Mouse (Mus musculus) MEL (cell line): Measurements from ENCODE around the gene Gale. TPM values are rescaled to one million over a fixed set of nuclear protein-coding genes. Genes with fewer than 3 reads are reported as not detected.

Source experiments
- DNase-seq: peaks from one replicate; pipeline ENCODE4 v3.0.0; 2011; ENCODE audit warnings: low read depth, low spot score
- H3K27ac ChIP-seq: 2 replicates; pipeline ENCODE4 v1.5.1; 2012; ENCODE audit warnings: low read depth, mild to moderate bottlenecking, control low read depth, low read length, moderate library complexity; ENCODE audit not compliant: control insufficient read depth
- H3K27me3 ChIP-seq, 2 experiments: fragments of 150-350 bp in 1 of 2; sonication (generic) in 1 of 2; 2 replicates each; pipeline ENCODE4 v1.6.1; 2012; ENCODE audit warnings: low read length in 2 of 2, mild to moderate bottlenecking in 2 of 2, improper control_type of control experiment in 1 of 2, moderate library complexity in 1 of 2; ENCODE audit not compliant: insufficient read depth in 2 of 2, control insufficient read depth in 1 of 2
- H3K36me3 ChIP-seq, 2 experiments: 2 replicates each; pipeline ENCODE4 v1.6.1; 2012 to 2014; ENCODE audit warnings: low read length in 2 of 2, improper control_type of control experiment in 1 of 2, inconsistent platforms in 1 of 2, mild to moderate bottlenecking in 1 of 2; ENCODE audit not compliant: insufficient read depth in 2 of 2, control insufficient read depth in 1 of 2
- H3K4me1 ChIP-seq, 2 experiments: fragments of 150-350 bp in 1 of 2; sonication (generic) in 1 of 2; 2 replicates each; pipeline ENCODE4 v1.6.1; 2012; ENCODE audit warnings: low read length in 2 of 2, improper control_type of control experiment in 1 of 2, mild to moderate bottlenecking in 1 of 2; ENCODE audit not compliant: insufficient read depth in 2 of 2, control insufficient read depth in 1 of 2
- H3K4me3 ChIP-seq, 2 experiments: fragments of 150-350 bp in 1 of 2; sonication (generic) in 1 of 2; 2 replicates each; pipeline ENCODE4 v1.5.1; 2012; ENCODE audit warnings: low read depth in 2 of 2, low read length in 2 of 2, mild to moderate bottlenecking in 2 of 2, moderate library complexity in 2 of 2, control low read depth in 1 of 2, improper control_type of control experiment in 1 of 2; ENCODE audit not compliant: control insufficient read depth in 1 of 2, insufficient read depth in 1 of 2
- H3K79me2 ChIP-seq: 2 replicates; pipeline ENCODE4 v1.6.1; 2012; ENCODE audit warnings: mild to moderate bottlenecking, low read length, moderate library complexity; ENCODE audit not compliant: control insufficient read depth, poor library complexity, insufficient read depth
- H3K9ac ChIP-seq: 2 replicates; pipeline ENCODE4 v1.6.1; 2012; ENCODE audit warnings: low read depth, mild to moderate bottlenecking, control low read depth, low read length, moderate library complexity; ENCODE audit not compliant: control insufficient read depth, poor library complexity, severe bottlenecking
- H3K9me3 ChIP-seq: fragments of 150-350 bp; sonication (generic); replicated peaks from 2 replicates; pipeline ENCODE4 v1.6.1; 2012; ENCODE audit warnings: mild to moderate bottlenecking, low read length, improper control_type of control experiment, moderate library complexity; ENCODE audit not compliant: insufficient read depth
- BHLHE40 ChIP-seq: IDR thresholded peaks from 2 replicates; pipeline ENCODE4 v1.6.1; 2012; ENCODE audit warnings: low read depth, mild to moderate bottlenecking, inconsistent platforms, low read length, improper control_type of control experiment, borderline replicate concordance
- CHD1 ChIP-seq: IDR thresholded peaks from 2 replicates; pipeline ENCODE4 v1.6.1; 2012; ENCODE audit warnings: low read depth, mild to moderate bottlenecking, inconsistent platforms, low read length, improper control_type of control experiment
- CTCF ChIP-seq, 3 experiments: IDR thresholded peaks in 2 of 3; conservative IDR thresholded peaks in 1 of 3; 2 replicates each; pipeline ENCODE4 v1.5.1; 2011 to 2012; ENCODE audit warnings: low read length in 3 of 3, low read depth in 2 of 3, mild to moderate bottlenecking in 2 of 3, improper control_type of control experiment in 1 of 3, inconsistent platforms in 1 of 3, mixed read lengths in 1 of 3, moderate library complexity in 1 of 3; ENCODE audit not compliant: control insufficient read depth in 1 of 3, insufficient read depth in 1 of 3, poor library complexity in 1 of 3, severe bottlenecking in 1 of 3
- EP300 ChIP-seq, 2 experiments: IDR thresholded peaks; 2 replicates each; pipeline ENCODE4 v1.6.1; 2011; ENCODE audit warnings: improper control_type of control experiment in 2 of 2, low read length in 2 of 2, low read depth in 1 of 2, mild to moderate bottlenecking in 1 of 2
- ETS1 ChIP-seq: IDR thresholded peaks from 2 replicates; pipeline ENCODE4 v1.6.1; 2012; ENCODE audit warnings: low read depth, mild to moderate bottlenecking, inconsistent platforms, low read length, improper control_type of control experiment, moderate library complexity
- GABPA ChIP-seq: IDR thresholded peaks from 2 replicates; pipeline ENCODE4 v1.6.1; 2012; ENCODE audit warnings: low read depth, mild to moderate bottlenecking, inconsistent platforms, low read length, improper control_type of control experiment, moderate library complexity
- HCFC1 ChIP-seq: IDR thresholded peaks from 2 replicates; pipeline ENCODE4 v1.6.1; 2012; ENCODE audit warnings: low read depth, mild to moderate bottlenecking, inconsistent platforms, low read length, improper control_type of control experiment, moderate library complexity
- JUND ChIP-seq: IDR thresholded peaks from 2 replicates; pipeline ENCODE4 v1.6.1; 2011; ENCODE audit warnings: low read depth, mild to moderate bottlenecking, improper control_type of control experiment, low read length
- MAX ChIP-seq: IDR thresholded peaks from 2 replicates; pipeline ENCODE4 v1.6.1; 2011; ENCODE audit warnings: low read length, improper control_type of control experiment
- MAZ ChIP-seq: IDR thresholded peaks from 2 replicates; pipeline ENCODE4 v1.6.1; 2012; ENCODE audit warnings: low read depth, mild to moderate bottlenecking, inconsistent platforms, low read length, improper control_type of control experiment
- MEF2A ChIP-seq: IDR thresholded peaks from 2 replicates; pipeline ENCODE4 v1.6.1; 2014; ENCODE audit warnings: low read depth, mild to moderate bottlenecking, inconsistent platforms, low read length, improper control_type of control experiment; ENCODE audit not compliant: poor library complexity, insufficient replicate concordance, severe bottlenecking; ENCODE audit errors: extremely low read depth
- MXI1 ChIP-seq: IDR thresholded peaks from 2 replicates; pipeline ENCODE4 v1.6.1; 2011; ENCODE audit warnings: mild to moderate bottlenecking, low read depth, low read length, improper control_type of control experiment
- MYB ChIP-seq: IDR thresholded peaks from 2 replicates; pipeline ENCODE4 v1.6.1; 2011; ENCODE audit warnings: mild to moderate bottlenecking, low read depth, low read length, improper control_type of control experiment
- NELFE ChIP-seq: IDR thresholded peaks from 2 replicates; pipeline ENCODE4 v1.6.1; 2011; ENCODE audit warnings: low read depth, low read length, improper control_type of control experiment
- NRF1 ChIP-seq: IDR thresholded peaks from 2 replicates; pipeline ENCODE4 v1.6.1; 2014; ENCODE audit warnings: low read depth, mild to moderate bottlenecking, inconsistent platforms, low read length, improper control_type of control experiment, moderate library complexity; ENCODE audit not compliant: poor library complexity, insufficient read depth, severe bottlenecking
- POLR2A ChIP-seq, 2 experiments: IDR thresholded peaks; 2 replicates each; pipeline ENCODE4 v1.6.1; 2011 to 2012; ENCODE audit warnings: low read length in 2 of 2, mild to moderate bottlenecking in 2 of 2, control low read depth in 1 of 2, improper control_type of control experiment in 1 of 2, low read depth in 1 of 2, moderate library complexity in 1 of 2; ENCODE audit not compliant: control insufficient read depth in 1 of 2, insufficient read depth in 1 of 2, poor library complexity in 1 of 2
- POLR2AphosphoS2 ChIP-seq: IDR thresholded peaks from 2 replicates; pipeline ENCODE4 v1.6.1; 2011; ENCODE audit warnings: low read length, improper control_type of control experiment
- POLR2AphosphoS5 ChIP-seq: IDR thresholded peaks from 2 replicates; pipeline ENCODE4 v1.6.1; 2012; ENCODE audit warnings: low read depth, borderline replicate concordance, mild to moderate bottlenecking, inconsistent platforms, low read length, moderate library complexity, mixed read lengths
- RAD21 ChIP-seq: IDR thresholded peaks from 2 replicates; pipeline ENCODE4 v1.6.1; 2011; ENCODE audit warnings: mild to moderate bottlenecking, low read depth, low read length, improper control_type of control experiment
- RCOR1 ChIP-seq: IDR thresholded peaks from 2 replicates; pipeline ENCODE4 v1.6.1; 2012; ENCODE audit warnings: low read depth, mild to moderate bottlenecking, inconsistent platforms, low read length, improper control_type of control experiment
- SIN3A ChIP-seq: IDR thresholded peaks from 2 replicates; pipeline ENCODE4 v1.6.1; 2012; ENCODE audit warnings: low read length, improper control_type of control experiment, inconsistent platforms
- SMC3 ChIP-seq: IDR thresholded peaks from 2 replicates; pipeline ENCODE4 v1.6.1; 2011; ENCODE audit warnings: low read depth, low read length, improper control_type of control experiment
- TAL1 ChIP-seq: IDR thresholded peaks from 2 replicates; pipeline ENCODE4 v1.6.1; 2012; ENCODE audit warnings: mild to moderate bottlenecking, inconsistent platforms, low read length, moderate library complexity, mixed read lengths
- TBP ChIP-seq: IDR thresholded peaks from 2 replicates; pipeline ENCODE4 v1.8.0; 2011; ENCODE audit warnings: low read depth, low read length, improper control_type of control experiment
- TCF12 ChIP-seq: IDR thresholded peaks from 2 replicates; pipeline ENCODE4 v1.6.1; 2014; ENCODE audit warnings: low read depth, mild to moderate bottlenecking, inconsistent platforms, low read length, improper control_type of control experiment, moderate library complexity
- UBTF ChIP-seq: IDR thresholded peaks from 2 replicates; pipeline ENCODE4 v1.6.1; 2012; ENCODE audit warnings: low read depth, mild to moderate bottlenecking, inconsistent platforms, low read length, improper control_type of control experiment, moderate library complexity, borderline replicate concordance; ENCODE audit not compliant: insufficient read depth
- USF1 ChIP-seq: IDR thresholded peaks from 2 replicates; pipeline ENCODE4 v1.6.1; 2014; ENCODE audit warnings: low read depth, mild to moderate bottlenecking, inconsistent platforms, low read length, improper control_type of control experiment, moderate library complexity
- USF2 ChIP-seq, 2 experiments: IDR thresholded peaks; 2 replicates each; pipeline ENCODE4 v1.6.1; 2011 to 2012; ENCODE audit warnings: improper control_type of control experiment in 2 of 2, low read length in 2 of 2, borderline replicate concordance in 1 of 2, inconsistent platforms in 1 of 2, low read depth in 1 of 2, mild to moderate bottlenecking in 1 of 2; ENCODE audit not compliant: insufficient read depth in 1 of 2
- ZC3H11A ChIP-seq: IDR thresholded peaks from 2 replicates; pipeline ENCODE4 v1.6.1; 2012; ENCODE audit warnings: low read depth, mild to moderate bottlenecking, inconsistent platforms, low read length, improper control_type of control experiment
- ZMIZ1 ChIP-seq: IDR thresholded peaks from 2 replicates; pipeline ENCODE4 v1.6.1; 2012; ENCODE audit warnings: low read depth, mild to moderate bottlenecking, inconsistent platforms, low read length, improper control_type of control experiment, moderate library complexity
- ZNF384 ChIP-seq: IDR thresholded peaks from 2 replicates; pipeline ENCODE4 v1.6.1; 2012; ENCODE audit warnings: low read depth, mild to moderate bottlenecking, inconsistent platforms, low read length, improper control_type of control experiment
- polyA plus RNA-seq, 2 experiments: library from polyadenylated mRNA; stranded (reverse) in 1 of 2; unstranded in 1 of 2; fragments of >175 nt in 1 of 2; fragments of >200 nt in 1 of 2; gene quantifications; 2 replicates each; pipeline versions ENCODE4 v1.2.1 to v1.2.4; 2012; ENCODE audit warnings: low replicate concordance in 2 of 2, low read depth in 1 of 2; ENCODE audit not compliant: insufficient read length in 2 of 2, insufficient read depth in 1 of 2, missing spikeins in 1 of 2
- total RNA-seq: library from RNA; depleted of rRNA; stranded (reverse); fragments of 300-350 nt; gene quantifications from 2 replicates; pipeline ENCODE4 v1.2.3, GENCODE M21; 2012

Gene Gale
- total and polyA plus RNA-seq, 3 experiments = 24.5 to 31.2 TPM; not detected in 1

DNA sequence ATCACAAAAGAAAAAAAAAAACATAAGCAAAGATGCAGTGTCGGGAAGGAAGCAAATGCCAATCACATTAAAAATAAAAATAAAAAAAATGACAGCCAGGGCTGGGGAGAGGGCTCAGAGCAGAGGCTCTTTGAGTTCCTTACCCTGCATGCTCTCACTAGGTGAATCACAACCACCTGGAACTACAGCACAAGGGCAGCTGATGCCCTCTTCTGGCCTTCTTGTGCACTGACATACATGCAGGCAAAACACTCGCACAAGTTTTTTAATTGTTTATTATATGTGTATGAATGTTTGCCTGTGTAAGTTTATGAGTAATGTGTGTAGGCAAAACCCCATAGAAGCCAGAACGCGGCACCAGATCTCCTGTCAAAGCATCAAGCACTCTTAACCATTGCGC, 31.7 kb upstream of the Gale start (continued):
- TF ChIP-seq ZC3H11A (peak; percentile 82), MXI1 (no peak), RAD21 (peak; percentile 81), HCFC1 (0 out of 2 replicates have a peak, but pooled peaks have one; percentile 27), USF1 (no peak), JUND (no peak), MAZ (0 out of 2 replicates have a peak, but pooled peaks have one; percentile 35), ZMIZ1 (no peak), GABPA (no peak), POLR2A (IDR thresholded peaks at IDR 0.05; ENCODE audit: control insufficient read depth in 1 of 2, insufficient read depth in 1 of 2, low read depth in 1 of 2, low read length in 2 of 2, poor library complexity in 1 of 2) (no peak), UBTF (no peak), EP300 (IDR thresholded peaks at IDR 0.05; ENCODE audit: low read depth in 1 of 2, low read length in 2 of 2) (no peak), ETS1 (0 out of 2 replicates have a peak, but pooled peaks have one; percentile 7), MEF2A (no peak), BHLHE40 (peak; percentile 20; the same call in 1 of the 2 replicates), MAX (peak; percentile 24; the same call in 1 of the 2 replicates)

DNA sequence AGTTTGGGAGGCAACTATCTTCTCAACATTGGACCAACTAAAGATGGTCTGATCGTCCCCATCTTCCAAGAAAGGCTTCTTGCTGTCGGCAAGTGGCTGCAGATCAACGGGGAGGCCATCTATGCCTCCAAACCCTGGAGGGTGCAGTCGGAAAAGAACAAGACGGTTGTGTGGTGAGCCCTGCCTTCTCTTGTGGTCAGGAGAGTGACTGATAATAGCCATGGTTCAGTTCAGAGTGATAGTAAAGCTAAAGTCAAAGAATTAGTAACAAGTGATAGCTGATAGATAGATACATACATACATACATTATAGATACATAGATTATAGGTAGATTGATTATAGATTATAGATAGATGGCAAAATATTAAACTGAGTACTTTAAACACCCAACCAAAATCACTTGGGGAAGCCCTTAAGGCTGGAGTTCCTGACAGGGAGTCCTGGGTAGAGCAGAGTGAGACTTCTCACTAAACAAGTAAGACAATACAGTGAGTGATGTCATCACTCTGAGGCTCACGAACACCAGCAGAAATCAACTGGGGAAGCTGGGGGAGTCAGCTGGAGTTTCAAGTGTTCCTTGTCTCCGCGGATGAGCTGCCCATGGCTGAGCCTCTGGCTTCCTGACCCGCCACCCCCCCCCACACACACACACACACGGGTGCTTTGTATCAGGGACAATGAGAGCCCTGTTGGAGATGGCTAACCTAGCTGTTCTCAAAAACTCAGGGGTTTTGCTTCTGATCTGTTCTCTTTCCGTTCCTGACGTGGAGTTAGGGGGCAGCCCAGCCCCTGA, 28.6 kb upstream of the Gale start:
- DNase-seq = peak; percentile 82
- Histone ChIP-seq H3K27me3 (no peaks in the 10 kb centered on the region), H3K9ac (peak overlapping the region; percentile 60), H3K36me3 (peaks cover 2 to 19% of the 10 kb centered on the region in 2 experiments; a peak in 2 of 4 replicates), H3K4me1 (peaks cover 24 to 35% of the 10 kb centered on the region in 2 experiments), H3K9me3 (no peaks in the 10 kb centered on the region), H3K4me3 (peak overlapping the region; percentile 21 to 34), H3K79me2 (no peaks in the 10 kb centered on the region), H3K27ac (peak overlapping the region; percentile 89)
- TF ChIP-seq JUND (no peak), RAD21 (no peak), ZNF384 (no peak), TCF12 (peak; percentile 69), USF1 (no peak), SIN3A (peak; percentile 79), NELFE (no peak), EP300 (IDR thresholded peaks at IDR 0.05; ENCODE audit: low read depth in 1 of 2, low read length in 2 of 2) (peak; percentile 78 to 86), NRF1 (no peak), HCFC1 (no peak), GABPA (no peak), CHD1 (no peak), SMC3 (no peak), RCOR1 (peak; percentile 76), USF2 (IDR thresholded peaks at IDR 0.05; ENCODE audit: borderline replicate concordance in 1 of 2, insufficient read depth in 1 of 2, low read depth in 1 of 2, low read length in 2 of 2) (no peak), POLR2AphosphoS2 (no peak), CTCF (IDR thresholded peaks at IDR 0.05 in 2 of 3, conservative IDR thresholded peaks at IDR 0.05 in 1 of 3; ENCODE audit: control insufficient read depth in 1 of 3, insufficient read depth in 1 of 3, low read depth in 2 of 3, low read length in 3 of 3, poor library complexity in 1 of 3, severe bottlenecking in 1 of 3) (no peak), BHLHE40 (peak; percentile 43; the same call in 1 of the 2 replicates), ETS1 (peak; percentile 58), TBP (no peak), MAZ (no peak), ZMIZ1 (no peak), MYB (peak; percentile 38; the same call in 1 of the 2 replicates), MXI1 (no peak; the same call in 1 of the 2 replicates), POLR2AphosphoS5 (no peak), TAL1 (0 out of 2 replicates have a peak, but pooled peaks have one; percentile 20)
